Mouse (Mus musculus) adrenal gland, postnatal 10 days (tissue): ENCODE measurements around the gene Gca. TPM values are rescaled to one million over a fixed set of nuclear protein-coding genes. Genes with fewer than 3 reads are reported as not detected.
"Not testable (repeated sequence)": the region's sequence is repeated elsewhere in the genome, so short reads cannot be mapped to it uniquely, and the experiment has no call there.

ENCODE experiments used
- DNase-seq: peaks from one replicate; pipeline ENCODE4 v3.0.0; 2021; ENCODE audit warnings: mixed read lengths
- total RNA-seq, 2 experiments: library from RNA; stranded (reverse); gene quantifications; 2 replicates each; pipeline ENCODE4 v1.2.3; 2021

Gca gene
- total RNA-seq, 2 experiments from 2014 or later: 1.1 to 2.8 TPM

DNA sequence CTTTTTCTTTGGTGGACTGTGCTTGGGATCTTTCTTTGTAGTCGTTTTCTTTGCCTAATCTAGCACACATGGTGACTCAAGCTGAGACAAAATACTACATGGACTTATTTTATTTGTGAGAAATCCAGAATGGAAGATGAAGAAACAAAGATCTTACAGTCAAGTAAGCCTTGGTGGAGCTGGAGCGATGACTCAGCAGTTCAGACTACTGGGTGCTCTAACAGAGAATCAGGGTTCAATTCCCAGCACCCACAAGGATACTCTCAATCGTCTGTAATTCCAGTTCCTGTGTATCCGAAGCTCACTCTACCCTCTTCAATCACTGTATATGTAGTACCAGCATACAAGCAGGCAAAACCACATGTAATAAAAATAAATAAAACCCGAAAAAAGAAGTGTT, 6.2 kb downstream of the Gca start:
- DNase-seq: no peak

- no peak for DNase-seq
These were observed 6.7 kb downstream of the Gca start for GRCm38 (mm10) chr2:62670767-62671166.

DNA sequence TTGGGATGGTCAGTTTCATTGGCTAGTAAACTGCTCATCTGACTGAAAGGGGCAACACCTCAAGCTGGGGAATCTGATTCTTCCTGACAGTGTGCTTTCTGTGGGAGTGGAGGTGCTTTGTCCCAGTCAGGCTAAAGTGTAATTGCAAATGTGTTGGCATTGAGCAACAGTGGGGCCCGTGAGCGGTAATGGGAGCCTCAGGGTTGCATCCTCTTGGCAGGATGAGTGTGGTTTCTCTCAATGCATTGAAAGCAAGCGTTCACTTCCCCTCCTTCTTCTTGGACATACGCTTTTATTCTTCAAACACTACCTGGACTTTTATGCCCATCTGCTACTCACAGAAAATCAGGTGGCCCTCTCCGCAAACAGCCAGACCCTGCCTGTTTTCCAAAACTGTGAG, 8.7 kb downstream of the Gca start:
- no peak for DNase-seq

- peak; percentile 23 for DNase-seq
These were observed 17.6 kb downstream of the Gca start for GRCm38 (mm10) chr2:62681667-62682066.

DNA sequence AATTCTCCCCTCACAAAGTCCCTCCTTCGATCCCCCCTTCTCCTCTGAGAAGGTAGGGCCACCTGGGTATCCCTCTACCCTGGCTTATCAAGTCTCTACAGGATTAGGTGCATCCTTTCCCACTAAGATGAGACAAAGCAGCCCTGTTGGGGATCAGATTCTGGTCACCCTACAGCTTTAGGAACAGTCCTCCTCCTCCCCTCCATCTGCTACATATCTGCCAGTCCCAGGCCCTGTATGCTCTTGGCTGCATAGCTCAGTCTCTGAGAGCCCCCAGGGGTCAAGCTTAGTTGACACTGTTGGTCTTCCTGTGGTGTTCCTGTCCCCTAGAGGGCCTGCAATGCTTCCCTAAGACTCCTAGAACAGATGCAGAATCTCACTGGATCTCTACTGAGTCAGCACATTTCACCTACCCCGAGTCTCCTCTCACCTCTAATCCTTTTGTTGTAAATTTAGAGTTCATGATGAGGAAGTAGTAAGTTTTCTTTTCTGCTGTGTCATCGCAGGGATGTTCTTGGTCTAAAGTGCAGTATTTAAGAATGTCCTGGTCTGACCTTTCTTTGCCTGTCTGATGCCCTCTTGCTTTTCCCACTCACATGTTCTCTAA, 21.0 kb downstream of the Gca start:
- DNase-seq: no peak

DNA sequence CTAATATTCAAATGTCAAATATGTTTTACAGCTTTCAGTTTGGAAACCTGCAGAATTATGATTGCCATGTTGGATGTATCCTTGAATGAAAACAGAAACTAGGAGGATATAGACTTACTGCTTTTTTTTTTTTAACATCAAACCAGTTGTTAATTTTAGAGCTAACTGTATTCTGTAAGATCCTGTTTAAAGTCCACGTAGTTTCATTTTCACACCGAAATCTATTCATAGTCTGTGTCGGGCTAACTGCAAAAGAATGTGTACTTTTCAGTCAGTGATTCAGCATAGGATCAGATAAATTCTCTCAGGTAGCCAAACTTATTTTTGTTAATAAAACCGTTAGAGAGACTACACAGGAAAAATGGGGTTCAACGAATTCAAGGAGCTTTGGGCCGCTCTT, 21.8 kb downstream of the Gca start:
- DNase-seq: no peak

DNA sequence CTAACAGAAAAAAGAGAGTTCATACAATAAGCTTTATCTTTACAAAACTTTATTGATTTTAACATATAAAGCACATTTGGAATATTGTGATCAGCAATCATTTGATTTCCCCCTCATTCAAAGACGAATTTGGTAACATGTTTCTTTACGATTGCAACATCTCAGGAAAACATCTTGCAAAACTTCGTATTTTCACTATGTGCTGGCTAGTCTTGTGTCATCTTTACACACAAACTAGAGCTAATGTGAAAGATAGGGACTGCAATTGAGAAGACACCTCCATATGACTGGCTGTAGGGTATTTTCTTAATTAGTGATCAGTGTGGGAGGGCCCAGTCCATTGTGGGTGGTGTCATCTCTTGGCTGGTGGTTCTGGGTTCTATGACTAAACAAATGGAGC, 42.2 kb downstream of the Gca start:
- DNase-seq: no peak

DNA sequence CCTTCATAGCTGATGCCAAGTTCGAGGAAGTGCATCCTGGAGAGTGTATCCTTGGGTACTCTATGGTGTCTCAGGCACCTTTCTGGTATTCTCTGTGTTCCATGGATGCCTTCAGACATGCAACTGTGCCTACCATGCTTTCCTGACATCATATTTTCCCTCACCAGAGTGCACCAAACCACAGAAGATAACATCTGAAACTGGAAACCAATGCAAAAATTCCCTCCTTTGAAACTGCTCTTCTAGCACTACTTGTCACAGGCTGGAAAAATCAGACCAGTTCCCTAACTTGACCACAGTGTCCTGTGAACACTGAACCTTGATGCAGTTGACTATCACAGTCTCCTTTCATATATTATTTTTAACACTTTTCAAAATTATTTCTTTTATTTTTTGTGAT, 45.5 kb downstream of the Gca start:
- DNase-seq: no peak

DNA sequence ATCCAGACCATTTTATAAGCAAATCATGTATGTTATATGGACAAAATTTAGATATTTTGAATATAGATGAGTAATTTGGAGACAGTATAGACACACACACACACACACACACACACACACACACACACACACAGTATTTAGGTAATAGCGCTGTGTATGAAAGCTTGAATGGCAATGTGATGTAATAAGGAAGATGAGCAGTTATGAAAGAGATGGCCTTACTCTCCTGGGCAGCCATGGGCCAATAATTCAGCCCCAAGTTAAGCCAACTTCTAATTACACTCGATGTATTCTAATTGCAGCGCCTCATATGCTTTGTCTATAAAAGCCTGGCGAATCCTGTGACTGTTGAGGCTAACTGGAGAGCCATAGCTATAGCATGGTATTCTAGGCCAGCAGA, 50.3 kb downstream of the Gca start:
- DNase-seq: not testable (repeated sequence)

GRCm38 (mm10) chr2:62715260-62715659, 51.2 kb downstream of the Gca start:
- no peak for DNase-seq

- DNase-seq: no peak
These were observed 53.2 kb downstream of the Gca start for GRCm38 (mm10) chr2:62717270-62717669.

DNA sequence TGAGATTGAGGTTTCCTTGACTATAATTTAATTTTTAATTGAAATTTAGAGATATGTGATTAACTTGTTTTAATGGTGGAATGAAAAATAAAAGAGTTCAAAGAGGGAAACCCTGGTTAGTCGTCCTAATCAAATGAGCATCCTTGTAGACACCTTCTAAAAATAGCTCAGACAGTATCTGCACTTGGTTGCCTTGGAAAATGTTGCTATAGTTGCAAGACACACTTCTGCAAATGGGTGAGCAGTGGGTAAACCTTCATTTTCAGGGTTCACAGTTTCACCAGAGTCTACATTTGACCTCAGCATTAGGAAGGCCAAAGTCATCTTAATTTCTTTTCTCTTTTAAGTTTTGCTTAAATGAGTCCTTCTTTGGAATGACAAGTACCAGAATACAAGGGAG, 54.3 kb downstream of the Gca start:
- DNase-seq: no peak

DNA sequence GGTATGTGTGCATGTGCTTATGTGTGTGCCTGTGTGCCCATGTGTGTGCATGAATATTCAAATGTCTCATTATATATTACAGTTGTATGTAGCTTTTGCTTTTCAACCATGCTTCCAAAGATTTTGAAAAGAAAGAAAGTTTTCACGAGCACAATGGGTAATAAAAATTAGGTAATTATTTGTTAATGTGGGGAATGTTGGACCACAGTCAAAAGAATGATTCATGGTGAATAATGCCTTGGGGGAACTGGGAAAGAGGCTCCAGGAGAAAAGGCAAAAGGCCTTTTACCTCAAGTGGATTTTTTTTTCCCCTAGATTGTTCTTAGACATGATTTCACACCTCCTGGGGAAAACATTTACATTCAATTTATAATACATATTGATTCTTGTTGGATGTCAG, 61.9 kb downstream of the Gca start:
- DNase-seq: no peak

GRCm38 (mm10) chr2:62727732-62728131, 63.6 kb downstream of the Gca start:
- DNase-seq: no peak

GRCm38 (mm10) chr2:62730671-62731070, 66.6 kb downstream of the Gca start:
- no peak for DNase-seq

GRCm38 (mm10) chr2:62743098-62743497, 79.0 kb downstream of the Gca start:
- DNase-seq: no peak

Other genes starting within 250 kb of the Gca start
- gene Gcg, start 180.6 kb upstream of the Gca start, total RNA-seq: not detected
- gene Fap, start 90.2 kb upstream of the Gca start, total RNA-seq: 10 to 100 TPM; 10.6 to 11.8 TPM
- gene Ifih1, start 18.0 kb upstream of the Gca start, total RNA-seq: 1 to 10 TPM; 5.8 to 8.1 TPM